Mouse (Mus musculus) liver, embryonic 14.5 days (tissue): Measurements from ENCODE around the gene Ube2r2. TPM values are rescaled to one million over a fixed set of nuclear protein-coding genes. Genes with fewer than 3 reads are reported as not detected.

ENCODE experiments used
- ATAC-seq: fragments of 200-750 bp; cut with Nextera tagmentation; 2 replicates; pipeline ENCODE4 v1.8.0; 2017; ENCODE audit warnings: moderate number of reproducible peaks, mild to moderate bottlenecking, moderate library complexity; ENCODE audit not compliant: insufficient read depth
- DNase-seq, 3 experiments: peaks; one replicate each; pipeline ENCODE4 v3.0.0-alpha.2; 2012 to 2013; ENCODE audit warnings: low read depth in 3 of 3, low spot score in 3 of 3
- H3K27ac ChIP-seq: fragments of 300-500 bp; sonication (generic); 2 replicates; pipeline ENCODE4 v1.5.1; 2014; ENCODE audit warnings: moderate library complexity, mild to moderate bottlenecking, control low read depth, inconsistent platforms
- H3K27me3 ChIP-seq: fragments of 300-500 bp; sonication (generic); 2 replicates; pipeline ENCODE4 v1.6.1; 2014; ENCODE audit warnings: mild to moderate bottlenecking, low read length, moderate library complexity; ENCODE audit not compliant: control insufficient read depth, insufficient read depth
- H3K36me3 ChIP-seq: fragments of 300-500 bp; sonication (generic); replicated peaks from 2 replicates; pipeline ENCODE4 v1.6.1; 2014; ENCODE audit warnings: low read depth; ENCODE audit not compliant: control insufficient read depth, insufficient read depth
- H3K4me1 ChIP-seq, 2 experiments: fragments of 200-500 bp in 1 of 2; fragments of 300-500 bp in 1 of 2; sonication (generic) in 1 of 2; replicated peaks; 2 replicates each; pipeline ENCODE4 v1.6.1; 2012 to 2014; ENCODE audit warnings: antibody characterized with exemption in 1 of 2, inconsistent platforms in 1 of 2, low read length in 1 of 2; ENCODE audit not compliant: control insufficient read depth in 2 of 2, insufficient read depth in 2 of 2
- H3K4me2 ChIP-seq: fragments of 300-500 bp; sonication (generic); 2 replicates; pipeline ENCODE4 v1.6.1; 2014; ENCODE audit warnings: low read depth, mild to moderate bottlenecking, control low read depth, moderate library complexity
- H3K4me3 ChIP-seq, 2 experiments: fragments of 200-500 bp in 1 of 2; fragments of 300-500 bp in 1 of 2; sonication (generic) in 1 of 2; 2 replicates each; pipeline ENCODE4 v1.5.1; 2012 to 2014; ENCODE audit warnings: low read depth in 2 of 2, low read length in 2 of 2, mild to moderate bottlenecking in 2 of 2, control low read depth in 1 of 2, inconsistent platforms in 1 of 2, moderate library complexity in 1 of 2; ENCODE audit not compliant: insufficient read depth in 1 of 2
- H3K9ac ChIP-seq: fragments of 300-500 bp; sonication (generic); replicated peaks from 2 replicates; pipeline ENCODE4 v1.6.1; 2014; ENCODE audit warnings: mild to moderate bottlenecking, control low read depth, moderate library complexity
- H3K9me3 ChIP-seq: fragments of 300-500 bp; sonication (generic); 2 replicates; pipeline ENCODE4 v1.6.1; 2016; ENCODE audit warnings: low read length, mixed read lengths; ENCODE audit not compliant: control insufficient read depth
- CTCF ChIP-seq: IDR thresholded peaks from 2 replicates; pipeline ENCODE4 v1.5.1; 2016; ENCODE audit warnings: antibody characterized with exemption, low read depth, control low read depth
- EP300 ChIP-seq: IDR thresholded peaks from 2 replicates; pipeline ENCODE4 v1.6.1; 2016; ENCODE audit warnings: antibody characterized with exemption, low read depth
- WGBS: fragments of 180-500 bp; shearing (Covaris S2); extraction: QIAGEN DNeasy Blood & Tissue Kit; methylation state at CpG from one replicate; pipeline ENCODE4 v1.1.7; 2014; ENCODE audit not compliant: insufficient replicate concordance; 5-methylcytosine and 5-hydroxymethylcytosine counted together
- polyA plus RNA-seq, 2 experiments: library from polyadenylated mRNA; depleted of rRNA in 1 of 2; stranded (reverse) in 1 of 2; unstranded in 1 of 2; fragments of >200 nt; fragmentation: Nextera tagmentation in 1 of 2; extraction: Ambion mirVana in 1 of 2; gene quantifications; 2 replicates each; pipeline versions ENCODE4 v1.2.1 to v1.2.3; 2012 to 2014

The Ube2r2 gene
- polyA plus RNA-seq, 2 experiments = 31.9 to 44.4 TPM

DNA sequence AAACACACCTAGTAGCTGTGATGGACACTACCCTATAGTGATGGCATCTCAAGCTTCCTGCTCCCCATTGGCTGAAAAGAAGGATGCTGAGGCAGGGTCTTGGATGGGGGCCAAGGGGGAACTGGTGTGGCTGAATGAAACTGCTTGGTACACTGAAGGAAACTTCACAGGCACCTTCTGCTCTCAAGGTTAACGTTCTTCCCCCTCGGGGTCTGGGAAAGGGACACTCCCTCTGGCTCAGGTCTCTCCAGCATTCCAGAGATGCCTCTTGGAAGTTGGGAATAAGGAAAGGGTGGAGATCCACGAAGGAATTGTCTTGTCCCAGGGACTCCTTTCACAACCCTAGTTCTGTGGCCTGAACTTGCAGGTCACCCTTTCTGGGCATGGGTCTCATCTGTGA lies 44.2 kb upstream of the Ube2r2 start:
- Histone ChIP-seq H3K4me1 (peaks cover 47 to 56% of the 10 kb centered on the region in 2 experiments), H3K4me3 (no peak overlapping the region)

DNA sequence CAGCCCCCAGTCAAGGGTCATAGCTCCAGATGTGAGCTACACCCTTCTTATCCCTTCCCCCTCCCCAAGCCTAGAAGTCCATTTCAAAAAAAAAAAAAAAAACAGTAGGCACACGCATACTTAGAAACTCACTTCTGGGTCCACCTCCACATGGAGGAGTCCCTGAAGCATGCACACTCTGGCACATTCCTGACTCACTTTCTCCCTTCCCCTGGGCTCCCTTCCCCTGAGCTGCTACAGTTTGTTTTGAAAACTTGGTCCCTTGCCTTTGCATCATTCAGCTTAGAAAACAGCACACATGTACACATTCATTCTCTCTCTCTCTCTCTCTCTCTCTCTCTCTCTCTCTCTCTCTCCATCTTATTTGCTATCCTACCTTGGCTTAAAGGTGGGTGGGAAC lies 42.6 kb upstream of the Ube2r2 start:
- ATAC-seq = no peak

More for the DNA sequence above, 44.2 kb upstream of the Ube2r2 start:
- Histone ChIP-seq H3K36me3 (no peaks in the 10 kb centered on the region), H3K27me3 (no peaks in the 10 kb centered on the region), H3K4me2 (no peak overlapping the region), H3K9ac (no peak overlapping the region), H3K27ac (no peak overlapping the region), H3K9me3 (no peaks in the 10 kb centered on the region)
- DNase-seq (no peak), ATAC-seq (no peak)
- TF ChIP-seq EP300 (no peak), CTCF (no peak)
- WGBS = 54% methylated on average over 3 of the region's 3 CpGs

DNA sequence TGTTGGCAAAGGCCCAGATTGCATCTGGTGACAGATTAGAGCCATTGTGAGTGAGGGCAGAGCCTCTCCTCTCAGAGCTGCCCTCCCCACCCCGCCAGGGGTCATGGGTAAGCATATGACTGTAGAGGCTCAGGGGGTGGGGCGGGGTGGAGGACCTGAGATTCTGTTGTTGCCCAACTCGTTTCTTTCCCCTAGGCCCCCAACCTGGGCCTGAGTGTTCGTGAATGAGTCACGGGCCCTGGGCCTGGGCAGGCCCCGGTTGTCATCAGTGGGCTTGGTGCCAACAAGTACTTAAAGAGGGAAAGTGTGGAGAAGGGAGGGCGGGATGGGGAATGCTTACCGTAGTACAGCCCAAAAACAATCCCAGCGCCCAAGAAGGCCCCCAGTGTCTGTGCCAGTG lies 41.2 kb upstream of the Ube2r2 start:
- no peak for DNase-seq
- TF ChIP-seq CTCF (no peak), EP300 (no peak)
- H3K27ac ChIP-seq = no peak overlapping the region
- H3K4me2 ChIP-seq = no peak overlapping the region
- ATAC-seq = no peak
- no peak overlapping the region for H3K4me3 ChIP-seq
- peaks cover 18% of the 10 kb centered on the region for H3K27me3 ChIP-seq
- no peaks in the 10 kb centered on the region for H3K9me3 ChIP-seq
- 80% methylated on average over 9 of the region's 9 CpGs for WGBS
- H3K4me1 ChIP-seq = peaks cover 36 to 46% of the 10 kb centered on the region in 2 experiments
- no peaks in the 10 kb centered on the region for H3K36me3 ChIP-seq
- H3K9ac ChIP-seq = no peak overlapping the region

More for the DNA sequence above, 42.6 kb upstream of the Ube2r2 start:
- H3K27ac ChIP-seq = no peak overlapping the region
- TF ChIP-seq EP300 (no peak), CTCF (no peak)
- 67% methylated on average over 1 of the region's 1 CpGs for WGBS
- H3K4me2 ChIP-seq = no peak overlapping the region
- DNase-seq = no peak
- no peak overlapping the region for H3K4me3 ChIP-seq
- no peaks in the 10 kb centered on the region for H3K36me3 ChIP-seq
- H3K27me3 ChIP-seq = peaks cover 5% of the 10 kb centered on the region
- peaks cover 48 to 57% of the 10 kb centered on the region in 2 experiments for H3K4me1 ChIP-seq
- H3K9ac ChIP-seq = no peak overlapping the region
- no peaks in the 10 kb centered on the region for H3K9me3 ChIP-seq

DNA sequence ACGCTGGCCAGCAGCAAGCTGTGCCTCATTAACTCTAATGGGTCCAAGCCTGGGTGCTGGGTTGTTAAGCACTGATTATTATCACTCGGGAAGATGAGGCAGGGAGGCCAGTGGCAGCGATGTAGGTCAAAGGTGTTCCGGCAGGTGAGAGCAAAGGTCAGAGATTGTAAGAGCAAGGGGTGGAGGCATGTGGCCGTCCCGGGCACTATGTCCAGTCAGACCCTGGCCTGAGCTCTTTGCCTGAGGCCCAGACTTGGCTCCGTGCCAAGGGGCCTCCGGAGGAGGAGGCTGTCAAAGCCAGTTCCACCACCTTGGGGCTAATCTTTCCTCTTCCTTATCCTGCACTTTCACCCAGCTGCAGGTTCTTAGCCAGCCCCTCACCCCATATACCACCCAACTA lies 39.4 kb upstream of the Ube2r2 start:
- Histone ChIP-seq H3K27me3 (peaks cover 22% of the 10 kb centered on the region), H3K9me3 (no peaks in the 10 kb centered on the region), H3K4me2 (peak overlapping the region; percentile 81), H3K36me3 (no peaks in the 10 kb centered on the region), H3K4me3 (peak overlapping the region; percentile 62 to 68), H3K27ac (no peak overlapping the region; the same call in none of the 2 replicates), H3K4me1 (peaks cover 24 to 28% of the 10 kb centered on the region in 2 experiments), H3K9ac (peak overlapping the region; percentile 59)
- WGBS = 54% methylated on average over 8 of the region's 8 CpGs
- TF ChIP-seq EP300 = no peak
- no peak for TF ChIP-seq CTCF
- DNase-seq (no peak), ATAC-seq (no peak)

DNA sequence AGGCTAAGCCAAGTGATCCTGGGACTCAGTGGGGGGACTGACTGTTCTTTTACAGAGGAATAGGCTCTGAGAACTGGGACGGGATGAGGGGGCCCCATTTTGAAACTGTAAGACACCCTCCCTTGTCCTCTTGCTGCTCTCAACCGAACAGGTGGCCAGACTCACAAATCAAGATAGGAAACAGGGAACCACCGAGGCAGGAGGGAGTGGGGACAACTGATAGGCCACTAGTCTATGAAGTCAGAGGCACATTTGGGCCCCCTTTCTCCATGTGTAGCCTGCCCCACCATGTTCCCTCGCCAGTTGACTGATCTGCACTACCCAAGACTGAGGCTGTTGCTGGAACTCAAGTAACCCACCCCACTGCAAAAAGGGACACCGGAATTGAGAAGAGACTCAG lies 38.7 kb upstream of the Ube2r2 start:
- H3K9ac ChIP-seq = peak overlapping the region; percentile 59
- peak; percentile 73 for TF ChIP-seq EP300
- no peak for TF ChIP-seq CTCF
- DNase-seq (peak; percentile 56 to 72 (median 64)), ATAC-seq (peak; percentile 77)
- 15% methylated on average over 5 of the region's 5 CpGs for WGBS
- peak overlapping the region; percentile 62 to 68 for H3K4me3 ChIP-seq
- H3K9me3 ChIP-seq = no peaks in the 10 kb centered on the region
- H3K4me1 ChIP-seq = peaks cover 24 to 28% of the 10 kb centered on the region in 2 experiments
- H3K27me3 ChIP-seq = peaks cover 22% of the 10 kb centered on the region
- H3K4me2 ChIP-seq = peak overlapping the region; percentile 81
- H3K27ac ChIP-seq = peak overlapping the region; percentile 41; the same call in 1 of the 2 replicates
- H3K36me3 ChIP-seq = no peaks in the 10 kb centered on the region
